Mouse (Mus musculus) spleen, adult 2 months (tissue): Measurements from ENCODE around the gene Pom121l2. TPM values are rescaled to one million over a fixed set of nuclear protein-coding genes. Genes with fewer than 3 reads are reported as not detected.
A peak's percentile ranks its signal among the peaks of the same experiment; 100 is the strongest.
"Not testable (repeated sequence)": the region's sequence is repeated elsewhere in the genome, so short reads cannot be mapped to it uniquely, and the experiment has no call there.

Source experiments
- DNase-seq, 2 experiments: peaks; one replicate each; pipeline versions ENCODE4 v3.0.0 to v3.0.0-alpha.2; 2012 to 2021; ENCODE audit warnings: low spot score in 2 of 2, low read depth in 1 of 2
- H3K27ac ChIP-seq: fragments of 200-500 bp; 2 replicates; pipeline ENCODE4 v1.5.1; 2012; ENCODE audit warnings: low read length, inconsistent platforms; ENCODE audit not compliant: insufficient read depth
- H3K27me3 ChIP-seq: fragments of 200-500 bp; 2 replicates; pipeline ENCODE4 v1.6.1; 2012; ENCODE audit warnings: mild to moderate bottlenecking, moderate library complexity, low read length, inconsistent platforms; ENCODE audit not compliant: control insufficient read depth, insufficient read depth
- H3K36me3 ChIP-seq: fragments of 200-500 bp; 2 replicates; pipeline ENCODE4 v1.6.1; 2012; ENCODE audit warnings: mild to moderate bottlenecking, low read length, inconsistent platforms; ENCODE audit not compliant: control insufficient read depth, insufficient read depth
- H3K4me1 ChIP-seq: fragments of 200-500 bp; 2 replicates; pipeline ENCODE4 v1.6.1; 2011; ENCODE audit warnings: inconsistent platforms; ENCODE audit not compliant: control insufficient read depth, insufficient read depth, insufficient read length
- H3K4me3 ChIP-seq: fragments of 200-500 bp; 2 replicates; pipeline ENCODE4 v1.5.1; 2011; ENCODE audit warnings: mild to moderate bottlenecking, inconsistent platforms; ENCODE audit not compliant: insufficient read depth, insufficient read length; ENCODE audit errors: extremely low read depth
- CTCF ChIP-seq: fragments of 200-500 bp; IDR thresholded peaks from 2 replicates; pipeline ENCODE4 v1.5.1; 2011; ENCODE audit warnings: mild to moderate bottlenecking, inconsistent platforms; ENCODE audit not compliant: insufficient read depth, insufficient read length, insufficient replicate concordance; ENCODE audit errors: extremely low read depth
- POLR2A ChIP-seq: fragments of 200-500 bp; IDR thresholded peaks from 2 replicates; pipeline ENCODE4 v1.6.1; 2011; ENCODE audit warnings: low read depth, low read length, inconsistent platforms
- WGBS: fragments of 180-500 bp; shearing (Covaris S2); methylation state at CpG from one replicate; pipeline ENCODE4 v1.1.7; 2018; 5-methylcytosine and 5-hydroxymethylcytosine counted together
- polyA plus RNA-seq: library from polyadenylated mRNA; depleted of rRNA; stranded (reverse); fragments of >200 nt; gene quantifications from 2 replicates; pipeline ENCODE4 v1.2.3, GENCODE M21; 2012; rRNA removed

The Pom121l2 gene
- polyA plus RNA-seq, 1 experiment = not detected

DNA sequence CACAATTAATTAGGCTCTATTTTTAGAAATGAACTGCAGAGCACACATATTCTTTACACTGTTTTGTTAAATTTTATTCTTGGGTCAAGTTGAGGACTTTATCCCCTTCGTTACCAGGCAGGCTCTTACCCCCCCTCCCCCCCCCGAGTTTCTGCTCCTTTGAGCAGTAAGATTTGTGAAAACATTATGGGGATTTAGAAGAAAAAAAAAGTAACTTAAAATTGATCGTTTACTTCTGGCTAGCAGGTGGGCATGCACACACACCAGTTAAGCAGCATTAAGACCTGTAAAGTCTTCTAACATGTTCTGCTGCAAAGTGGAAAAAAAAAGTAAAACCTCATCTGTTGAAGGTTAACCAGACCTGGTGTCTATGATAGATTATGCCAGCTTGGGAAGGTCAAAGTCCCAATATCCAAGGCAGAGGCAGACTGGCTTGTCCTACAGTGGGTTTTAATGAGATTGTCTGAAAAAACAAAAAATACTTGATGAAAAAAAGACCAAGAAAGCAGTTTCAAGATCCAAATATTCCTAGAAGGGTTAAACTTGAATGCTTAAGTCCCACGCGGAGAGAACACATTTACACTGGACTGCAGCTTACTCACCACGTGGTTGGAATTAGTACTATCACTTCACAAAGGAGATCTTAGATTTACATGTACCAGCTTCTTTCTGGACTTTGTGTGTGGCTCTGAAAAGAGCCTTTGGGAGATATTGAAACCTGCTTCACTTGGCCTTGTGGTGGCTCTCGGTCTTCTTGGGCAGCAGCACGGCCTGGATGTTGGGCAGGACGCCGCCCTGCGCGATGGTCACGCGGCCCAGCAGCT lies 53.7 kb downstream of the Pom121l2 start:
- TF ChIP-seq CTCF (no peak), POLR2A (no peak)
- 0 out of 2 replicates have a peak overlapping the region, but pooled peaks have one; percentile 54 for H3K27ac ChIP-seq
- H3K36me3 ChIP-seq = no peaks in the 10 kb centered on the region
- no peak for DNase-seq
- H3K4me3 ChIP-seq = peak overlapping the region; percentile 33; the same call in 1 of the 2 replicates
- no peaks in the 10 kb centered on the region for H3K27me3 ChIP-seq
- 2% methylated on average over 14 of the region's 14 CpGs for WGBS
- H3K4me1 ChIP-seq = peaks cover 3% of the 10 kb centered on the region; the same call in 1 of the 2 replicates

DNA sequence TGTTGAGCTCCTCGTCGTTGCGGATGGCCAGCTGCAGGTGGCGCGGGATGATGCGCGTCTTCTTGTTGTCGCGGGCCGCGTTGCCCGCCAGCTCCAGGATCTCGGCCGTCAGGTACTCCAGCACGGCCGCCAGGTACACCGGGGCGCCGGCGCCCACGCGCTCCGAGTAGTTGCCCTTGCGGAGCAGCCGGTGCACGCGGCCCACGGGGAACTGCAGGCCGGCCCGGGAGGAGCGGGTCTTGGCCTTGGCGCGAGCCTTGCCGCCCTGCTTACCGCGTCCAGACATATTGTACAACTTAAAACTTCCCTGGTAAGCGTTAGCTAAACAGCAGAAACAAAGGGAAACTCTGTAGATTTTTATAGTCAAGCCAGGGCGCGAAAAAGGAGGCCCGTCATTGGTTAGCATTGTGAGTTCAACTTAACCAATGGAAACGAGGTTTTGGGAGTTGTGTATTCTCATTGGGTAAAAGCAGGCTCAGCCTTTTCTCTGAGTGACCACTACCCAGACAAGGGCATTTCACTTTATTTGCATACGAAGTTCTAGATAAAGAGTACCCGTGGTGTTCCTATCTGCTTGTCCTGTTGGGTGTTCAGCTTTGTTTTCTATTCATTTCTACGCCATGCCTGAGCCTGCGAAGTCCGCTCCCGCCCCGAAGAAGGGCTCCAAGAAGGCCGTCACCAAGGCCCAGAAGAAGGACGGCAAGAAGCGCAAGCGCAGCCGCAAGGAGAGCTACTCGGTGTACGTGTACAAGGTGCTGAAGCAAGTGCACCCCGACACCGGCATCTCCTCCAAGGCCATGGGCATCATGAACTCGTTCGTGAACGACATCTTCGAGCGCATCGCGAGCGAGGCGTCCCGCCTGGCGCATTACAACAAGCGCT lies 54.5 kb downstream of the Pom121l2 start, which contains the start of the genes Hist1h2ah and Hist1h2bk:
Gene Hist1h2ah, minus strand, starts transcription at position 302 of the 882 bp plus-strand sequence.
Gene Hist1h2bk, plus strand, starts transcription at position 604 of the 882 bp plus-strand sequence.
- H3K4me3 ChIP-seq = peak within 1 kb of the TSS; percentile 64; the same call in 1 of the 2 replicates
- H3K27ac ChIP-seq = peak within 1 kb of the TSS; percentile 80
- not testable (repeated sequence) for H3K36me3 ChIP-seq, H3K27me3 ChIP-seq, H3K4me1 ChIP-seq
- DNase-seq = peak; percentile 76 to 87
- WGBS = under 1% methylated on average over 26 of the region's 69 CpGs

DNA sequence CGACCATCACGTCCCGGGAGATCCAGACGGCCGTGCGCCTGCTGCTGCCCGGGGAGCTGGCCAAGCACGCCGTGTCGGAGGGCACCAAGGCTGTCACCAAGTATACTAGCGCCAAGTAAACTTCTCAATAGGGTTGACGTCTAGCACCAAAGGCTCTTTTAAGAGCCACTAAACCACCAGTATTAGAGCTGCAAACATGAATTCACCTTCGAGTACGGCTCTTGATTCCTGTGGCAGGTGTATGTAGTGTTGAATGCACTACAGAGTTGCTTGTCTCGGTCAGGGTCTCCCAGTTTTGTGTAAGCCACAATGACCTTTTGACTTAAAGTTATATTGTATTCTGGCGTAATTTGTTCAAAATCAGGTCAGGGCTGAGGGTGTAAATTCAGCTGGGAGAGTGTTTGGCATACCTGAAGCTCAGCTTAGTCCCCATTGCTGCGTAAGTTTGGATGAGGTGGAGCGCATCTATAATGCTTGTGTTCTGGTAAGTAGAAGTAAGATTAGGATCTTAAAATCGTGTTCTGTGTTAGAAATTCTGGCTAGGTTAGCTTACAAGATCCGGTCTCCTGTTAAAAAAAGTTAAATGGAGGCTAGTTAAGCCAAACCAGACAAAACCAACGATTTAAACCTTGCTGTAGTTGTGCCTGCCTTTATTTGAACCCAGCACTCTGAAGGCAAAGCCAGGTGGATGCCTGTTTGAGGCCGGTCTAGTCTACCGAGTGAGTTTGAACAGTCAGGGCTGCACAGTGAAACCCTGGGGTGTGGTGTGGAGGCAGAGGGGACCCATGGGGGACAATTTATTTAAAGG lies 55.4 kb downstream of the Pom121l2 start:
- 4% methylated on average over 21 of the region's 23 CpGs for WGBS
- Histone ChIP-seq H3K4me3 (peak overlapping the region; percentile 30; the same call in 1 of the 2 replicates), H3K4me1 (peaks cover 3% of the 10 kb centered on the region; the same call in 1 of the 2 replicates), H3K27me3 (no peaks in the 10 kb centered on the region), H3K27ac (peak overlapping the region; percentile 38), H3K36me3 (no peaks in the 10 kb centered on the region)
- TF ChIP-seq POLR2A (no peak), CTCF (no peak)
- no peak for DNase-seq

DNA sequence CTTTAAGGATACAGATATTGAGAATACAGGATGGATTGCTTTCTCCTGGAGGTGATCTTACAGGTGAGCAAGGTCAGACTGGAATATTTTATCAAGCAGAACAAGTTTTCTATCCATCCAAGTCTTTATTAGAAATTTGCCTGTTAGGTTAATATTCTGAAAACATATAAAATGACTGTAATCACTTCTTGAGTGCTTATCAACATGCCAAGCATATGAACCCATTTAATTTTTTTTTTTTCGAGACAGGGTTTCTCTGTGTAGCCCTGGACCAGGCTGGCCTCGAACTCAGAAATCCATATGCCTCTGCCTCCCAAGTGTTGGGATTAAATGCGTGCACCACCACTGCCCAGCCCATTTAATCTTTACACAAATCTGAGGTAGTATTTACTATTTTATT lies 56.0 kb downstream of the Pom121l2 start:
- Histone ChIP-seq H3K27me3 (no peaks in the 10 kb centered on the region), H3K4me1 (peaks cover 3% of the 10 kb centered on the region; the same call in 1 of the 2 replicates), H3K4me3 (no peak overlapping the region), H3K36me3 (no peaks in the 10 kb centered on the region), H3K27ac (no peak overlapping the region)
- 77% methylated on average over 3 of the region's 3 CpGs for WGBS
- TF ChIP-seq POLR2A (no peak), CTCF (no peak)
- DNase-seq = no peak

DNA sequence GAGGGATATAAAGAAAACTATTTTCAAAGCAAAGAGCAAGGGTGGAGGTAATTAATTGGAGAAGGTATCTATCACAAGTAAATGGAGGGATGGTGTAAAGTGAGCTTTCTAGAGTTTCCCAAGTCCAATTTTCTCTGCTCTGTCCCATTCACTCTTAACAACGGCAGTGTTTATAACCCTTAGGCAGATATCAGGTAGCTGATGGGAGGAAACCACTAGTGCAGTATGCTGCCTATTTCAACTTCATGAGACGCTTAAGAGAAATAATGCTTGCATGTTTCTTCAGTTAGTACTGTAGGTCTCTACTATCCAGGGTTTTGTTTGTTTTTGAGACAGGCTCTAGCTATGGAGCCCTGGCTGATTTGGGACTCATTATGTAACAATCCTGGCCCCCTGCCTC lies 56.4 kb downstream of the Pom121l2 start:
- Histone ChIP-seq H3K36me3 (no peaks in the 10 kb centered on the region), H3K27me3 (no peaks in the 10 kb centered on the region), H3K27ac (no peak overlapping the region), H3K4me3 (no peak overlapping the region), H3K4me1 (peaks cover 3% of the 10 kb centered on the region; the same call in 1 of the 2 replicates)
- DNase-seq = no peak
- TF ChIP-seq POLR2A (no peak), CTCF (no peak)
- 81% methylated on average over 2 of the region's 2 CpGs for WGBS

Other genes starting within 250 kb of the Pom121l2 start
- gene Hist1h4j, start 246.1 kb upstream of the Pom121l2 start, polyA plus RNA-seq = 9.1 and 9.5 TPM in 2 replicates
- gene Hist1h4k, start 230.7 kb upstream of the Pom121l2 start, polyA plus RNA-seq = 82.1 and 92.4 TPM in 2 replicates
- 51.8 and 65.5 TPM in 2 replicates for gene Hist1h2ak, start 227.4 kb upstream of the Pom121l2 start, polyA plus RNA-seq
- gene Hist1h2bn, start 227.1 kb upstream of the Pom121l2 start, polyA plus RNA-seq = 8.0 and 29.0 TPM in 2 replicates
- gene Hist1h1b, start 200.6 kb upstream of the Pom121l2 start, polyA plus RNA-seq = 2.3 and 3.2 TPM in 2 replicates
- gene Hist1h3i, start 197.8 kb upstream of the Pom121l2 start, polyA plus RNA-seq = 77.1 and 125 TPM in 2 replicates
- gene Hist1h2an, start 194.0 kb upstream of the Pom121l2 start, polyA plus RNA-seq = 15.5 and 52.1 TPM in 2 replicates
- 1.7 and 13.4 TPM in 2 replicates for gene Hist1h2bp, start 193.7 kb upstream of the Pom121l2 start, polyA plus RNA-seq
- gene Hist1h2bq, start 171.0 kb upstream of the Pom121l2 start, polyA plus RNA-seq = 32.5 and 59.8 TPM in 2 replicates
- gene Hist1h2ao, start 170.7 kb upstream of the Pom121l2 start, polyA plus RNA-seq = not detected in 2 replicates
- not detected in 2 replicates for gene Hist1h4m, start 169.4 kb upstream of the Pom121l2 start, polyA plus RNA-seq
- gene Hist1h4n, start 149.0 kb upstream of the Pom121l2 start, polyA plus RNA-seq = 61.9 and 76.0 TPM in 2 replicates
- gene Hist1h2ap, start 147.7 kb upstream of the Pom121l2 start, polyA plus RNA-seq = 366 and 1,278 TPM in 2 replicates
- 28.5 and 55.0 TPM in 2 replicates for gene Hist1h2br, start 147.5 kb upstream of the Pom121l2 start, polyA plus RNA-seq
- 0.05 and 0.11 TPM in 2 replicates for gene Zfp184, start 36.1 kb upstream of the Pom121l2 start, polyA plus RNA-seq
- gene Prss16, start 28.5 kb downstream of the Pom121l2 start, polyA plus RNA-seq = 0.99 and 1.1 TPM in 2 replicates
- 51.3 and 149 TPM in 2 replicates for gene Hist1h2ah, start 54.4 kb downstream of the Pom121l2 start, polyA plus RNA-seq
- gene Hist1h2bk, start 54.7 kb downstream of the Pom121l2 start, polyA plus RNA-seq = 30.0 and 45.9 TPM in 2 replicates
- 14.7 and 15.7 TPM in 2 replicates for gene Hist1h4i, start 60.2 kb downstream of the Pom121l2 start, polyA plus RNA-seq
- 10.2 and 14.1 TPM in 2 replicates for gene Hist1h2ag, start 61.8 kb downstream of the Pom121l2 start, polyA plus RNA-seq
- 15.8 and 21.8 TPM in 2 replicates for gene Hist1h2bj, start 62.0 kb downstream of the Pom121l2 start, polyA plus RNA-seq
- not detected in 2 replicates for gene Vmn1r188, start 103.2 kb downstream of the Pom121l2 start, polyA plus RNA-seq
- gene Vmn1r189, start 124.6 kb downstream of the Pom121l2 start, polyA plus RNA-seq = not detected in 2 replicates
- gene Vmn1r191, start 202.8 kb downstream of the Pom121l2 start, polyA plus RNA-seq = not detected in 2 replicates
- gene Vmn1r192, start 209.9 kb downstream of the Pom121l2 start, polyA plus RNA-seq = not detected in 2 replicates
- gene Vmn1r193, start 242.0 kb downstream of the Pom121l2 start, polyA plus RNA-seq = not detected in 2 replicates